ENCODE assay signal across 26 mouse cellular contexts in genomic region chr3:89859936-89860335, GRCm38 (mm10). TPM values are rescaled to one million over a fixed set of nuclear protein-coding genes. Genes with fewer than 3 reads are reported as not detected.
DNase-seq lines count a peak whose midpoint lies in the region; ATAC-seq and TF ChIP-seq lines count a peak whose summit lies in the region.
"Had no signal": no experiment of that assay in that cellular context is flagged by ENCODE, and none has a peak within 500 bp of the region (broad histone marks: within the 10 kb centered on the region; RNA-seq: fewer than 3 reads in every experiment).

No protein-coding gene starts in this region.

- dilution Hi-C loops in CH12.LX (cut with MboI; ENCODE audit: extremely low pct_ligation_motif_present, extremely low pct_unique_long_range_greater_than_20kb, low sequenced_read_pairs), result no loop called here

- 54% methylated on average over 3 of the region's 3 CpGs for WGBS in lung, postnatal 0 days
- 64% methylated on average over 3 of the region's 3 CpGs for WGBS in kidney, embryonic 14.5 days

- peak; percentile 3; the same call in 1 of the 2 replicates for TF ChIP-seq CTCF in lung, postnatal 0 days (IDR thresholded peaks at IDR 0.05)
- peak in 1 of 2 experiments; percentile 56; a peak in 2 of 4 replicates for TF ChIP-seq CTCF in CH12.LX (conservative IDR thresholded peaks at IDR 0.05 in 1 of 2, IDR thresholded peaks at IDR 0.05 in 1 of 2; ENCODE audit: low read depth in 2 of 2, low read length in 2 of 2)

- H3K4me1 ChIP-seq in lung, postnatal 0 days (ENCODE audit: insufficient read depth, low read depth, low read length), result peaks cover under 1% of the 10 kb centered on the region
- peaks cover 18 to 59% of the 10 kb centered on the region in 2 experiments for H3K4me1 ChIP-seq in CH12.LX (ENCODE audit: control insufficient read depth in 1 of 2, insufficient read depth in 2 of 2)
- H3K4me1 ChIP-seq in kidney, embryonic 14.5 days (ENCODE audit: control insufficient read depth, insufficient read depth, low read length), result no peaks in the 10 kb centered on the region

- intact Hi-C loops in heart, postnatal 36 days (cut with DNase I), result loop anchor here (2.0 to 10.0 kb wide), 6 partner anchors 52 to 585 kb away; partner anchors contain the start of genes Atp8b2 and Il6ra

- no peak overlapping the region for H3K4me2 ChIP-seq in lung, postnatal 0 days (replicated peaks; ENCODE audit: low read depth, low read length)
- no peak overlapping the region for H3K4me2 ChIP-seq in CH12.LX (ENCODE audit: insufficient read depth, low read depth, poor library complexity, severe bottlenecking)
- no peak overlapping the region for H3K4me2 ChIP-seq in kidney, embryonic 14.5 days (replicated peaks; ENCODE audit: low read depth, low read length)
- H3K4me2 ChIP-seq: heart, embryonic 13.5 days; hindbrain, embryonic 12.5 days; intestine, embryonic 15.5 days; midbrain, embryonic 11.5 days had no signal

- no peaks in the 10 kb centered on the region for H3K27me3 ChIP-seq in lung, postnatal 0 days (replicated peaks; ENCODE audit: insufficient read depth, low read length)
- peaks cover under 1% of the 10 kb centered on the region for H3K27me3 ChIP-seq in CH12.LX (replicated peaks)
- no peaks in the 10 kb centered on the region for H3K27me3 ChIP-seq in kidney, embryonic 14.5 days (ENCODE audit: control insufficient read depth, insufficient read depth, low read length)
- H3K27me3 ChIP-seq: heart, embryonic 13.5 days; hindbrain, embryonic 12.5 days; intestine, embryonic 15.5 days had no signal

- H3K27ac ChIP-seq in lung, postnatal 0 days (ENCODE audit: low read length), result no peak overlapping the region
- H3K27ac ChIP-seq in CH12.LX (ENCODE audit: insufficient read depth, low read depth), result no peak overlapping the region
- H3K27ac ChIP-seq in kidney, embryonic 14.5 days (ENCODE audit: low read depth, low read length), result no peak overlapping the region
- H3K27ac ChIP-seq: heart, embryonic 13.5 days; hindbrain, embryonic 12.5 days; limb, embryonic 10.5 days had no signal

- DNase-seq in lung, postnatal 0 days (ENCODE audit: low spot score), result no peak
- no peak for DNase-seq in lung, postnatal 25 days (ENCODE audit: low spot score)
- peak; percentile 66 for DNase-seq in CD4-positive helper T cell, adult 2 months (ENCODE audit: low read depth, low spot score)
- no peak for DNase-seq in CH12.LX (ENCODE audit: extremely low read depth)
- DNase-seq in naive thymus-derived CD4-positive, alpha-beta T cell, adult 2 months (ENCODE audit: low read depth), result peak; percentile 78
- DNase-seq in heart, postnatal 36 days, result no peak
- DNase-seq: adrenal gland, postnatal 14 days; cerebellum, adult 8-10 months; cerebellum, postnatal 36 days; gastrocnemius, postnatal 25 days; heart, adult 2 months; heart, postnatal 14 days; kidney, adult 9 months; kidney, postnatal 36 days; lung, postnatal 10 days; retina, postnatal 1 day; right cerebral cortex, postnatal 25 days; spleen, adult 18-20 months had no signal

- TF ChIP-seq EP300 in lung, postnatal 0 days (IDR thresholded peaks at IDR 0.05), result no peak
- no peak for TF ChIP-seq EP300 in CH12.LX (IDR thresholded peaks at IDR 0.05; ENCODE audit: low read length)

- no peak for TF ChIP-seq POLR2A in CH12.LX (IDR thresholded peaks at IDR 0.05; ENCODE audit: low read depth, low read length)

- H3K9me3 ChIP-seq in lung, postnatal 0 days (ENCODE audit: low read length), result no peaks in the 10 kb centered on the region
- peaks cover 6% of the 10 kb centered on the region for H3K9me3 ChIP-seq in CH12.LX (replicated peaks; ENCODE audit: low read length)
- no peaks in the 10 kb centered on the region for H3K9me3 ChIP-seq in kidney, embryonic 14.5 days (ENCODE audit: control insufficient read depth, low read length)
- H3K9me3 ChIP-seq: heart, embryonic 13.5 days; hindbrain, embryonic 12.5 days; intestine, embryonic 15.5 days; limb, embryonic 10.5 days had no signal

- no peak overlapping the region for H3K4me3 ChIP-seq in lung, postnatal 0 days (ENCODE audit: low read depth, low read length)
- H3K4me3 ChIP-seq in CH12.LX (replicated peaks in 1 of 3; ENCODE audit: low read depth in 2 of 3, low read length in 2 of 3, poor library complexity in 1 of 3), result no peak overlapping the region
- H3K4me3 ChIP-seq in kidney, embryonic 14.5 days (ENCODE audit: low read length), result no peak overlapping the region
- H3K4me3 ChIP-seq: heart, adult 2 months; heart, embryonic 13.5 days; hindbrain, embryonic 12.5 days; intestine, embryonic 15.5 days; limb, embryonic 10.5 days had no signal

- H3K79me2 ChIP-seq in CH12.LX (replicated peaks; ENCODE audit: control insufficient read depth, extremely low read depth, insufficient read depth, poor library complexity, severe bottlenecking), result no peaks in the 10 kb centered on the region

- ATAC-seq in lung, postnatal 0 days, result no peak
- ATAC-seq in kidney, embryonic 14.5 days (ENCODE audit: low FRiP score, low TSS enrichment), result no peak
- ATAC-seq: forebrain, embryonic 16.5 days; intestine, embryonic 15.5 days had no signal

- no peaks in the 10 kb centered on the region for H3K36me3 ChIP-seq in lung, postnatal 0 days (ENCODE audit: insufficient read depth, low read length)
- no peaks in the 10 kb centered on the region for H3K36me3 ChIP-seq in CH12.LX (replicated peaks in 1 of 2; ENCODE audit: control insufficient read depth in 1 of 2, insufficient read depth in 1 of 2, low read length in 1 of 2)
- no peaks in the 10 kb centered on the region for H3K36me3 ChIP-seq in kidney, embryonic 14.5 days (ENCODE audit: control insufficient read depth, insufficient read depth, low read length)
- H3K36me3 ChIP-seq: hindbrain, embryonic 12.5 days; limb, embryonic 10.5 days had no signal

- TF ChIP-seq RAD21 in CH12.LX (IDR thresholded peaks at IDR 0.05; ENCODE audit: low read depth, low read length), result peak; percentile 42

- in situ Hi-C loops in CH12.LX (cut with MboI; ENCODE audit: low pct_ligation_motif_present, low pct_unique_long_range_greater_than_20kb, low sequenced_read_pairs), result no loop called here

- no peak overlapping the region for H3K9ac ChIP-seq in lung, postnatal 0 days (replicated peaks; ENCODE audit: low read depth)
- no peak overlapping the region for H3K9ac ChIP-seq in CH12.LX (ENCODE audit: insufficient read depth, low read depth)
- no peak overlapping the region for H3K9ac ChIP-seq in kidney, embryonic 14.5 days (ENCODE audit: low read depth, low read length)
- H3K9ac ChIP-seq: heart, embryonic 13.5 days; hindbrain, embryonic 12.5 days; intestine, embryonic 15.5 days had no signal

TF ChIP-seq in CH12.LX, 34 proteins besides CTCF, POLR2A, EP300 and RAD21:
- TF ChIP-seq SMC3 (IDR thresholded peaks at IDR 0.05; ENCODE audit: low read depth, low read length) (peak; percentile 39), MAFK (IDR thresholded peaks at IDR 0.05; ENCODE audit: insufficient replicate concordance, low read length) (no peak), IRF4 (IDR thresholded peaks at IDR 0.05; ENCODE audit: low read depth, low read length) (0 out of 2 replicates have a peak, but pooled peaks have one; percentile 13)
TF ChIP-seq in CH12.LX: peak in this region for 2.

RNA-seq across cellular contexts. Expression of gene She, which starts 28.8 kb away (rescaled TPM):
- 11.2 and 12.1 TPM in 2 replicates for polyA plus RNA-seq in lung, postnatal 0 days (2015; fragmentation: Nextera tagmentation; extraction: Ambion mirVana)
- total RNA-seq in CH12.LX (2012; rRNA removed) (not detected in 2 replicates), CH12.LX (2014; rRNA removed) (not detected in 2 replicates)
- polyA plus RNA-seq in CH12.LX (2012; ENCODE audit: insufficient read length, low read depth), result not detected in 2 replicates
- 5.4 and 8.2 TPM in 2 replicates for polyA plus RNA-seq in kidney, embryonic 14.5 days (2014; fragmentation: Nextera tagmentation; extraction: Ambion mirVana)
- 10 to 100 TPM; 13.2 to 15.0 TPM for total RNA-seq in heart, postnatal 36 days (2021)
- total RNA-seq: monocyte, adult 5-6 weeks had no signal

RNA-seq across cellular contexts. Expression of gene Il6ra, which starts 53.1 kb away (rescaled TPM):
- polyA plus RNA-seq in lung, postnatal 0 days (2015; fragmentation: Nextera tagmentation; extraction: Ambion mirVana), result 15.7 and 17.9 TPM in 2 replicates
- 1.4 and 2.2 TPM in 2 replicates for total RNA-seq in CH12.LX (2012; rRNA removed)
- total RNA-seq in CH12.LX (2014; rRNA removed), result 1.4 and 1.6 TPM in 2 replicates
- polyA plus RNA-seq in CH12.LX (2012; ENCODE audit: insufficient read length, low read depth), result 4.4 and 4.8 TPM in 2 replicates
- polyA plus RNA-seq in kidney, embryonic 14.5 days (2014; fragmentation: Nextera tagmentation; extraction: Ambion mirVana), result 0.55 and 1.1 TPM in 2 replicates
- total RNA-seq in heart, postnatal 36 days (2021), result 1 to 10 TPM; 4.3 to 7.5 TPM

Comparison
In these comparisons a context has a peak if more than half of its experiments do, and no peak if none do; other contexts are left out.
1. DNase-seq: peak in CD4-positive helper T cell, adult 2 months (single experiment) and naive thymus-derived CD4-positive, alpha-beta T cell, adult 2 months (single experiment); none in lung, postnatal 0 days (single experiment), lung, postnatal 25 days (single experiment), CH12.LX (single experiment) and heart, postnatal 36 days (0 of 2).